Mouse (Mus musculus): ENCODE results near the gene Pld1.
"Not testable (repeated sequence)": the region's sequence is repeated elsewhere in the genome, so short reads cannot be mapped to it uniquely, and the experiment has no call there.

Pld1 gene

GRCm38 (mm10) chr3:27937144-27938110 lies 1.1 kb upstream of the Pld1 start:
- in situ Hi-C loops (cut with MboI; ENCODE audit: low pct_unique_long_range_greater_than_20kb in 1 of 2, low sequenced_read_pairs in 2 of 2, unreplicated experiment in 1 of 2), result no loop called here

GRCm38 (mm10) chr3:27941634-27942033 lies 3.1 kb downstream of the Pld1 start:
- in situ Hi-C loops (cut with MboI; ENCODE audit: low pct_unique_long_range_greater_than_20kb in 1 of 2, low sequenced_read_pairs in 2 of 2, unreplicated experiment in 1 of 2), result no loop called here

DNA sequence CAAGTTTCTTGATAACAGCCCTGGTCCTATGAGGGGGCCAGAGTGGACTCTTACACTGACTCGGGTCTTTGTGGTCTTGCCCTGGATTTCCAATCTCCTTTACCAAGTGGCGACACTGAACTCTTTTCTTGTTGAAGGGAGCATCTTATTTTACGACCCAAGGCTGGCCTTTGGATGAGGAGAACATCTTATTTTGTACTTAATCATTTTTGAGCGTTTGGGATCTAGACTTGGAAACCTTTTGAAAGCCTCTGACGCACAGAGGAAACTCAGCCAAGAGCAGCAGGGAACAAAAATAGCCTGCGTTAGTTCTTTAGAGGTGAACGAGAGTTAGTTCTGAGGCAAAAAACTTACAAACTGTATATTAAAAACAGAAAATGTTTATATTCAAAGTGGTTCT lies 4.5 kb downstream of the Pld1 start:
- in situ Hi-C loops (cut with MboI; ENCODE audit: low pct_unique_long_range_greater_than_20kb in 1 of 2, low sequenced_read_pairs in 2 of 2, unreplicated experiment in 1 of 2), result no loop called here

DNA sequence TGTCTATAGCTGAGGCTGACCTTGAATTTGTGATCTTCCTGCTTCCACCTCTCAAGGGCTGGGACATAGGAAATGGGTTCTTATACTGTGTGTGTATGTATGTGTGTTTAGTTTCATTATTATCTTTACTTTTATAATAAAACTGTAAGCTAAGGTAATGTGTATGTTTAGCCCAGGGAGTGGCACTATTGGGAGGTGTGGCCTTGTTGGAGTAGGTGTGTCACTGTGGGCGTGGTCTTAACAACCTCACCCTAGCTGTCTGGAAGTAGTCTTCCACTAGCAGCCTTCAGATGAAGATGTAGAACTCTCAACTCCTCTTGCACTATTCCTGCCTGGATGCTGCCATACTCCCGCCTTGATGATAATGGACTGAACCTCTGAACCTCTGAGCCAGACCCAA lies 6.9 kb downstream of the Pld1 start:
- in situ Hi-C loops (cut with MboI; ENCODE audit: low pct_unique_long_range_greater_than_20kb in 1 of 2, low sequenced_read_pairs in 2 of 2, unreplicated experiment in 1 of 2), result not testable (repeated sequence)

- in situ Hi-C loops (cut with MboI; ENCODE audit: low pct_unique_long_range_greater_than_20kb in 1 of 2, low sequenced_read_pairs in 2 of 2, unreplicated experiment in 1 of 2), result no loop called here
These were observed 10.8 kb downstream of the Pld1 start for GRCm38 (mm10) chr3:27949175-27949872.

GRCm38 (mm10) chr3:27949873-27950250 lies 11.4 kb downstream of the Pld1 start:
- in situ Hi-C loops (cut with MboI; ENCODE audit: low pct_unique_long_range_greater_than_20kb in 1 of 2, low sequenced_read_pairs in 2 of 2, unreplicated experiment in 1 of 2), result no loop called here

- in situ Hi-C loops (cut with MboI; ENCODE audit: low pct_unique_long_range_greater_than_20kb in 1 of 2, low sequenced_read_pairs in 2 of 2, unreplicated experiment in 1 of 2), result no loop called here
These were observed 12.2 kb downstream of the Pld1 start for GRCm38 (mm10) chr3:27950726-27951125.

- in situ Hi-C loops (cut with MboI; ENCODE audit: low pct_unique_long_range_greater_than_20kb in 1 of 2, low sequenced_read_pairs in 2 of 2, unreplicated experiment in 1 of 2), result no loop called here
These were observed 13.2 kb downstream of the Pld1 start for GRCm38 (mm10) chr3:27951721-27952120.

DNA sequence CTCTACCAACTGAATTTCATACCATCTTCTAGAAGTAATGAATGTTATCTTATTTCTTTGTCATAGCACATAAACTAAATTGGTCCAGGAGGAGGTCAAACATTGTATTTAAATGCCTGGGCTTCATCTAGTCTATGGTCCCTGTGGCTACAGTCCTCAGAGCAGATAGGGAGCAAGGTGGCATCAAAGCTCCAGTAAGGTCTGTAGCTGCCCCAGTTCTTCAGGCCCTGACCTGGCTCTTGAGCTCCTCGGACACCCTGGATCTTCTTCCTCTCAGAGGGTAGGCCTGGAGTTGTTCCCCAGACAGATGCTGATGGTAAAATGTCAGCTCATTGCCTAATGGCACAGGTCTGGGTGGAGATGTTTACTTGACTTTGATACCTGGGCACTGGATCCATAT lies 17.5 kb downstream of the Pld1 start:
- in situ Hi-C loops (cut with MboI; ENCODE audit: low pct_unique_long_range_greater_than_20kb in 1 of 2, low sequenced_read_pairs in 2 of 2, unreplicated experiment in 1 of 2), result no loop called here

GRCm38 (mm10) chr3:27959221-27959620 lies 20.7 kb downstream of the Pld1 start:
- in situ Hi-C loops (cut with MboI; ENCODE audit: low pct_unique_long_range_greater_than_20kb in 1 of 2, low sequenced_read_pairs in 2 of 2, unreplicated experiment in 1 of 2), result no loop called here

GRCm38 (mm10) chr3:27961162-27961561 lies 22.7 kb downstream of the Pld1 start:
- in situ Hi-C loops (cut with MboI; ENCODE audit: low pct_unique_long_range_greater_than_20kb in 1 of 2, low sequenced_read_pairs in 2 of 2, unreplicated experiment in 1 of 2), result no loop called here

DNA sequence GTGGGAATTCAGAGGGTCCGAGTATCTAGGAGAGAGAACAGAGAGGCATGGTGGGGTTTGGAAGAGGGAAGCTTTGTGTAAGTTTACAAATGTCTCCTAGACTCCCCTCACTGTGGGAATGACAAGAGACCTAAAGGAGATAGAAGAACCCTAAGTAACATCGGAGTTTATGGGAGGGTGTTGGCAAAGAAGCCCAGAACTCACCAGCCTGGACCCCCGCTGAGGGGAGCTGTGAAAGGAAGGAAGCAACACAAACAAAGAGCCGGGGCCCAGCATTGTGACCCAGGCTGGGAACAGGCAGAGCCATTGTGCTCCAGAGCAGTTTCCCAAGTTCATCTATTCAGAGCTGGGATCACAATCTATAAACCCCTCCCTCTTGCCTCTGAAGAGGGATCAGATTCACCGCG lies 25.3 kb downstream of the Pld1 start:
- in situ Hi-C loops (cut with MboI; ENCODE audit: low pct_unique_long_range_greater_than_20kb in 1 of 2, low sequenced_read_pairs in 2 of 2, unreplicated experiment in 1 of 2), result no loop called here

DNA sequence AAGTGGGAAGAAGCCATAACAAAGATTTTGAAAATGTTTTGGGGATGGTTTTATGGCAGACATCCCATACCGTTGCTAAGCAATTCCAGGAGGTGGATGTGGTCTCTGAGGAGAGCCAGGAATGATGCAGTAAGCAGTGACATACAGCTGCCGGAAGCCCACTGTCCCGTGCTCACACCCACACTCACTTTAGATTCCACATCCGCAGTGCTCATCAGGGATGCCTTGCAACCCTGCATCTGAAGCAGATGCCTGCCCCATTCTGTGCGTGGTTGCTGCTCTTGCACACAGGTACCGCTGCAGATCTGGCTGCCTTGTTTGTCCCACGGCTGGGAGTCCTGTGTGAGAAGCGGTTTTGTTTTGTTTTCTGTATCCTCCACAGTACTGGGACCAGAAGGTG lies 30.2 kb downstream of the Pld1 start:
- in situ Hi-C loops (cut with MboI; ENCODE audit: low pct_unique_long_range_greater_than_20kb in 1 of 2, low sequenced_read_pairs in 2 of 2, unreplicated experiment in 1 of 2), result no loop called here

DNA sequence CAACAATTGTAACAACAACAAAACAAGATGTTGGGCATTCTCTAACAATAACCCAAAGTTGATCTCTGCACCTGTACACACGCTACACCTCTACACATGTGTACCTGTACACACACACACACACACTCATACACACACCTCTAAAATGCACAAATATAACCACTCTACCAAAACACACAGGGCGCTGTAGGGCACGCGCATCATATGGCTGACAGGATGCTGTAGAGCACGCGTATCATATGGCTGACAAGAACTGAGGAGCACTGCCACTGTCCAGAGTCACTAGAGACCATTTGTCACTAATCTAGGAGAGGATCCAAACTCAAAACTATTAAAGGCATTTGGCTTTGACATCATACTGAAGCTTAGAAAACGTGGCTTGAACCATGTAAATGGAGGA lies 35.4 kb downstream of the Pld1 start:
- in situ Hi-C loops (cut with MboI; ENCODE audit: low pct_unique_long_range_greater_than_20kb in 1 of 2, low sequenced_read_pairs in 2 of 2, unreplicated experiment in 1 of 2), result no loop called here

DNA sequence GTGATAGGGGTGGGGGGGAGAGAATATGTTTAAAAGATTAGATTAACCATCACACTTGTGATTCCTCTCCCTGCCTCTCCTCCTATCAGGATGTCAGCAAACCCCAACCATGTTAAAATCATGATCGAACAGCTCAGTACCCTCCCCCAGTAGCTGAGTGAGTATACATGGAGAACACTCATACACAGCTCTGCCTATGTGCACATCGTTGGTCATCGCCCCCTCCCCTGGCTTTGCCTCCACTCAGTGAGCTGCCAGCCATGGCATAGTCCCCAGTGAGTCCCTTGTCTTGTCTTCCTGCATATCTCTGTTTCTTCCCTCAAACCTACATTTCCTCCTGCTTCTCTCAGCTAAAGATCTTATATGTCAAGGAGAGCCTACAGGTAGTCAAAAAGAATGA lies 36.5 kb downstream of the Pld1 start:
- in situ Hi-C loops (cut with MboI; ENCODE audit: low pct_unique_long_range_greater_than_20kb in 1 of 2, low sequenced_read_pairs in 2 of 2, unreplicated experiment in 1 of 2), result no loop called here

- in situ Hi-C loops (cut with MboI; ENCODE audit: low pct_unique_long_range_greater_than_20kb in 1 of 2, low sequenced_read_pairs in 2 of 2, unreplicated experiment in 1 of 2), result no loop called here
These were observed 38.5 kb downstream of the Pld1 start for GRCm38 (mm10) chr3:27976931-27977544.

DNA sequence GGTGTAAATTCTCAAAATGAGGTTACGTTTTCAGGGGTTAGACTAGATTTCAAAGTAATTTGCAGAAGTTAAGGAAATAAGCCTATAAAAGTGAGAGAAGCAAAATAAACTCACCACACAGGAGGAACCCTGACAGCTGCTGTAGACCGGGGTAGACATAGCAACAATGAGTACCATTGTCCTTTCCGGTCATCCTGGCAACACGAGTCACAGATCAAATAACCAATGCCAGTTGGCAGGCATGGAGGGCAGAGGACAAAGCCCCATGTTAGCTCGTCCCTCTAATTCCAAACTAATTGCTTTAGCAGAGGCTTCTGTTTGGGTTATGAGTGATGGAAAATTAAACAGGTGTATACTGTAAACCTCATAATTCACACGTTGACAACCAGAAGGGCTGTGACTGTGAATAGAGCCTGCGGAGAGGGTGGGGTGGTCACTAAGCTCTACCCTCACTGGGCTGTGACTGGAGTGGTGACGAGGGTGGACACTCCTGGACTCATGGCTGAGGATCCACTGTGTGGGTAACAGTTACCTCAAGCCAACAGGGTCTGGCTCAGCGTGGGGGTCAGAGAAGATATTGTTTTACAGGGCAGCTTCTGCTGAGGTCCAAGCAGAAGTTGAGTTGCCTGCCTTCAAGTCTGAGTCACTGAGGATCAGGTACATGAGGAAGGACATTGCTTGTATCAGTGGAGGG lies 39.7 kb downstream of the Pld1 start:
- in situ Hi-C loops (cut with MboI; ENCODE audit: low pct_unique_long_range_greater_than_20kb in 1 of 2, low sequenced_read_pairs in 2 of 2, unreplicated experiment in 1 of 2), result no loop called here

GRCm38 (mm10) chr3:27981591-27981990 lies 43.1 kb downstream of the Pld1 start:
- in situ Hi-C loops (cut with MboI; ENCODE audit: low pct_unique_long_range_greater_than_20kb in 1 of 2, low sequenced_read_pairs in 2 of 2, unreplicated experiment in 1 of 2), result no loop called here
